Mouse (Mus musculus) neural tube, embryonic 14.5 days (tissue): ENCODE measurements around the gene Smarca5. TPM values are rescaled to one million over a fixed set of nuclear protein-coding genes. Genes with fewer than 3 reads are reported as not detected.
A peak's percentile ranks its signal among the peaks of the same experiment; 100 is the strongest.

ENCODE experiments used
- ATAC-seq: fragments of 200-750 bp; cut with Nextera tagmentation; 2 replicates; pipeline ENCODE4 v1.8.0; 2017; ENCODE audit warnings: low read depth, mild to moderate bottlenecking, moderate TSS enrichment, moderate library complexity
- H3K27ac ChIP-seq: fragments of 300-500 bp; sonication (generic); 2 replicates; pipeline ENCODE4 v1.5.1; 2014; ENCODE audit warnings: low read depth, mild to moderate bottlenecking, control low read depth, low read length, moderate library complexity, mixed read lengths
- H3K27me3 ChIP-seq: fragments of 300-500 bp; sonication (generic); 2 replicates; pipeline ENCODE4 v1.6.1; 2014; ENCODE audit warnings: low read length; ENCODE audit not compliant: control insufficient read depth, insufficient read depth
- H3K36me3 ChIP-seq: fragments of 300-500 bp; sonication (generic); 2 replicates; pipeline ENCODE4 v1.6.1; 2014; ENCODE audit warnings: low read length, mixed read lengths; ENCODE audit not compliant: control insufficient read depth, insufficient read depth
- H3K4me1 ChIP-seq: fragments of 300-500 bp; sonication (generic); 2 replicates; pipeline ENCODE4 v1.6.1; 2014; ENCODE audit warnings: low read length; ENCODE audit not compliant: control insufficient read depth, insufficient read depth
- H3K4me2 ChIP-seq: fragments of 300-500 bp; sonication (generic); 2 replicates; pipeline ENCODE4 v1.6.1; 2014; ENCODE audit warnings: mild to moderate bottlenecking, low read depth, low read length, control low read depth
- H3K4me3 ChIP-seq: fragments of 300-500 bp; sonication (generic); 2 replicates; pipeline ENCODE4 v1.5.1; 2014; ENCODE audit warnings: low read depth, low read length, control low read depth, mixed read lengths
- H3K9ac ChIP-seq: fragments of 300-500 bp; sonication (generic); replicated peaks from 2 replicates; pipeline ENCODE4 v1.6.1; 2014; ENCODE audit warnings: low read depth, mild to moderate bottlenecking, control low read depth, low read length, mixed read lengths
- H3K9me3 ChIP-seq: fragments of 300-500 bp; sonication (generic); 2 replicates; pipeline ENCODE4 v1.6.1; 2016; ENCODE audit warnings: low read length; ENCODE audit not compliant: control insufficient read depth
- WGBS: fragments of 180-500 bp; shearing (Covaris S2); extraction: QIAGEN DNeasy Blood & Tissue Kit; methylation state at CpG from one replicate; pipeline ENCODE4 v1.1.7; 2014; 5-methylcytosine and 5-hydroxymethylcytosine counted together
- polyA plus RNA-seq: library from polyadenylated mRNA; unstranded; fragments of >200 nt; fragmentation: Nextera tagmentation; extraction: Ambion mirVana; gene quantifications from 2 replicates; pipeline ENCODE4 v1.2.1, GENCODE M21; 2014

The Smarca5 gene
- polyA plus RNA-seq, 1 experiment from 2014 or later: 49.2 TPM

DNA sequence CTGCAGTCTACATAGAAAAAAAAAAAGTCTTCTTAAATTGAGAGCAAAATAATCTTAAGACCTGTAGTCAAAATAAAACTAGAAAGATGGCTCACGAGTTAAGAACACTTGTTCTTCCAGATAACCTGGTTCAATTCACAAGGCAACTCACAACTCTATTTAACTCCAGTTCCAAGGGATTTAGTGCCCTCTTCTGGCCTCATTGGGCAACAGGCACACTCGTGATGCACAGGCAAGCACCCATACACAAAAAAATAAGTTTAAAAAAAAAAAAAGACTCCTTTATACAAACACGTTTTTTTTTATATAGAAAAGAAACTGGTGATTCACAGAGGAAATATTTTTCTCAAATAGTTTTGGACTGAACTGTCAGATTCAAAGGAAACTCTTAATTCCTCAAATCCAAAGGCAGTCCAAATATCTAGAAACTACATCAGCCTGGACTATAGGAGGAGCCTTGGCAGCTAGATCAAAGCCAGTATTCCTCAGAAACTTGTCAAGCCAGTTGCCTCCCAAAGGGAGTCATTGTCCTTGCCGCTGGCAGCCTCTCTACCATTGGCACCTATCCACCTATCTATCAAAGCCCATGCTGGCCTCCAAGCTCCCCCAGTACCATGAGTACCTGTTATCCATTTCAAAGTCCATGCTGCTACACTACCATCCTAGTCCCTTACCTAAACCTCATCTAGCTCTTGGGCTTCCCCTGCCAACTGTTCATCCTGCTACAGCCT, 28.5 kb downstream of the Smarca5 start:
- Histone ChIP-seq H3K4me1 (no peaks in the 10 kb centered on the region), H3K4me3 (no peak overlapping the region), H3K9ac (no peak overlapping the region), H3K9me3 (no peaks in the 10 kb centered on the region), H3K27ac (no peak overlapping the region), H3K27me3 (no peaks in the 10 kb centered on the region), H3K4me2 (no peak overlapping the region), H3K36me3 (peaks cover 42% of the 10 kb centered on the region)
- WGBS: 84% methylated on average over 4 of the region's 4 CpGs
- ATAC-seq: no peak

DNA sequence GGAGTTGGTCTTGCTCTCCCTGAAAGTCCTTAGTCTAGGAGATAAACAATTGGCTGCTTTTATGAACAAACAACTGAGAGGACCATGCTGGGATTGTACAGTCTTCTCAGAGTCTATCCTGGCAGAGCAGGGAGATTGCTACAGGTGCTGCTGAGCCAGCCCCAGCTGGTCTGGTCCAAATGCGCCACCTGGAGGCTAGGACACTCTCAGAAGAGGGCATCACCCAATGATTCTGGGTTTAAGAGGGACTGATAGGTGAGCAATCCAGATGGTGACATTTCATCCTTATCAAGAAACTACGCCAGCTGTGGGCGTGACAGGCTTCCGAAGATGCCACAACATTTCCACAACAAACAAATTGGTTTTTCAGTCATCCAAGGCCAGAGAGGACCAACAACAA, 51.2 kb downstream of the Smarca5 start:
- 53% methylated on average over 4 of the region's 4 CpGs for WGBS
- Histone ChIP-seq H3K27ac (no peak overlapping the region), H3K9ac (no peak overlapping the region), H3K36me3 (no peaks in the 10 kb centered on the region), H3K4me3 (no peak overlapping the region), H3K4me1 (no peaks in the 10 kb centered on the region), H3K9me3 (no peaks in the 10 kb centered on the region), H3K4me2 (no peak overlapping the region), H3K27me3 (no peaks in the 10 kb centered on the region)
- peak; percentile 85 for ATAC-seq

DNA sequence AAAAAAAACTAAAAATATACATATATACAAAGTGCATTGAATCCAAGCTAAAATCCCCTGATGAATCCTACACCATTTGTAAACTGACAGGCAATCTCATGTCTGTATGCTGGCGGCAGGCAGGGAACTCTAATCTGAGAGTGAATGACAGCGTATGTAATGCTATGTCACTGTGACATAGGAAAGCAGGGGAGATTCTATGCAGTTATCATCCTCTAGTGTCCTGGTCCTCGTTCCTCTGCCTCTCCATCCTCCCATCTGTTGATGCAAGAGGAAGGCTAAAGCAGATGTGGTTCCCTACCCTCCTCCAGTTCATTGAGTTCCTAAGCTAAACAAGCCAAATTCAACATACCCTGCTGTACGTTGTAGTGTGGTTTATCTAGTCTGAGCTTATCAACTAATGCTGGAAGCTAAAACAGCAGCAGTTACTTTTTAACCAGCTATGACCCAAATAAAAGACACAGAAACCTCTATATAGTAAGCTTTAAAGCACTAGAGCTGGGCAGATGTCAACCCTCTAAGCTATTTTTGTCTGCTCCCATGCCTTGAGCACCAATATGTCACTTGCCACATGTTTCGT, 55.5 kb downstream of the Smarca5 start:
- 84% methylated on average over 5 of the region's 5 CpGs for WGBS
- Histone ChIP-seq H3K4me2 (no peak overlapping the region), H3K4me1 (no peaks in the 10 kb centered on the region), H3K9ac (no peak overlapping the region), H3K36me3 (no peaks in the 10 kb centered on the region), H3K9me3 (no peaks in the 10 kb centered on the region), H3K27me3 (no peaks in the 10 kb centered on the region), H3K4me3 (no peak overlapping the region), H3K27ac (no peak overlapping the region)
- ATAC-seq: no peak

DNA sequence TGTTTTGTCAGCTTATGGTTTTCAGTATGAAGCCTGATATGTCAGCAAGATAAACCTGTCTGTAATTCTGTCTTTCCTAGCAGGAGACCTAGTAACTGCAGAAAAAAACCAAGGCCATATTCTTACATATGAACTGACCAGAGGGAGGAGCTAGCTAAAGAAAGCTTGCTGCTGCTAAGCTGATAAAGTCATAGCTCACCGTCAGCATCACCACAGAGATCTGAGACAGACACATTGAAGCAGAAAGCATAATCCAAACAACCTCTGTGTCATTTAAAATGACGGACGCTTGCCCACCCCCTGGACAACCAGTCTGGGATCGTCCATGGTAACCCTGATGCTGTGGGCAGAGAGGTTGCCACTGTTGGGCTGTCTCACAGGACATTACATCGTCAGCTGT, 56.7 kb downstream of the Smarca5 start:
- WGBS: 83% methylated on average over 5 of the region's 5 CpGs
- Histone ChIP-seq H3K27me3 (no peaks in the 10 kb centered on the region), H3K9ac (no peak overlapping the region), H3K27ac (no peak overlapping the region), H3K4me2 (no peak overlapping the region), H3K4me3 (no peak overlapping the region), H3K4me1 (no peaks in the 10 kb centered on the region), H3K9me3 (no peaks in the 10 kb centered on the region), H3K36me3 (no peaks in the 10 kb centered on the region)
- ATAC-seq: no peak

DNA sequence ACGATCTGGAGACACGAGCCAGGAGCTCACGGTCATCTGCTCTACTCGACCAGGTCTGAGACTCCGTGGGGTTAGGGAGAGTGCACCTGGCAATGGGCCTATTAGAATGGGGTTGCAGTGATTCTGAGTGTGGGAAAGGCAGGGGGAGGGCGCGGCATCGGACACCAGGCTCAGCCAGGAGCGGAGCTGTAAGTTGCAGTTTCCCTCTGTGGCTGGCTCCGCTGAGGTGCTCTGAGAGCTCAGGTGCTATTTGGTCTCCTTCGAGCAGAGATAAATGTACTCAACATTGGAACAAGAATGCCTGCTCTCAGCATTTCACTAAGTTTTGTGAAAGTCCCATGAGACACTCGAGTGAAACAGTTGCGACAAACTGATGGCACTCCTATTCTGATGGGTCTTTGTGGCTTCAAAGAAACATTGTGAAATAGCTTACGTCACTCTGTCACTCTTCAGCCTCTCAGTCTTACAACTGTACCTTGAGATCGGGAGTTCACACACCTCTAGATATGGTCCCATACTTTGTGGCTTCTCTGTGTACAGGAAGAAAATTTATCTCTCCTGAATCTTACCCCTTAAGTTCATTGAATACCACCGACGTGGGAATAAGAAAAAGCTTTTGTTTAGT, 69.9 kb downstream of the Smarca5 start:
- H3K9ac ChIP-seq: no peak overlapping the region
- no peaks in the 10 kb centered on the region for H3K27me3 ChIP-seq
- H3K9me3 ChIP-seq: no peaks in the 10 kb centered on the region
- H3K27ac ChIP-seq: no peak overlapping the region
- 81% methylated on average over 17 of the region's 17 CpGs for WGBS
- no peaks in the 10 kb centered on the region for H3K4me1 ChIP-seq
- ATAC-seq: no peak
- H3K4me2 ChIP-seq: no peak overlapping the region
- H3K36me3 ChIP-seq: no peaks in the 10 kb centered on the region
- no peak overlapping the region for H3K4me3 ChIP-seq

DNA sequence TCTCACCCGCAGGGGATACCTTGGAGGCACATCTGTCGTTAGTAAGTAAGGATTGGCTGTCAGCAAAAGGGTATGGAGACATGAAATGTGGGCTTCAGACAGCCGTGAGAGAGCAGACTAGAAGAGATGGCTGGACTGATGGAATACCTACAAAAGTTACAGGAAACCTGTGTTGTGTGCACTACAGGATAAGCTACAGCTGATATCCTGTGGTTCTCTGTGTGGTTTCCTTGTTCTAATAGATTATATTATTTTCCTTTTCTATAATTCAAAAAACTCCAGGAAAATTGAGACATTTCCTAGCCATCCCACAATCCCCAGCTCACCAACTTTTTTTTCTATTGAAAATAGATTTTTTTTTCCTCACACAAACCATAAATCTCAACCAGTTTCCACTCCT, 75.8 kb downstream of the Smarca5 start:
- H3K9ac ChIP-seq: no peak overlapping the region
- no peak overlapping the region for H3K4me2 ChIP-seq
- ATAC-seq: no peak
- no peak overlapping the region for H3K4me3 ChIP-seq
- no peak overlapping the region for H3K27ac ChIP-seq
- 73% methylated on average over 3 of the region's 3 CpGs for WGBS
- H3K9me3 ChIP-seq: no peaks in the 10 kb centered on the region
- H3K36me3 ChIP-seq: no peaks in the 10 kb centered on the region
- H3K4me1 ChIP-seq: no peaks in the 10 kb centered on the region
- H3K27me3 ChIP-seq: no peaks in the 10 kb centered on the region

DNA sequence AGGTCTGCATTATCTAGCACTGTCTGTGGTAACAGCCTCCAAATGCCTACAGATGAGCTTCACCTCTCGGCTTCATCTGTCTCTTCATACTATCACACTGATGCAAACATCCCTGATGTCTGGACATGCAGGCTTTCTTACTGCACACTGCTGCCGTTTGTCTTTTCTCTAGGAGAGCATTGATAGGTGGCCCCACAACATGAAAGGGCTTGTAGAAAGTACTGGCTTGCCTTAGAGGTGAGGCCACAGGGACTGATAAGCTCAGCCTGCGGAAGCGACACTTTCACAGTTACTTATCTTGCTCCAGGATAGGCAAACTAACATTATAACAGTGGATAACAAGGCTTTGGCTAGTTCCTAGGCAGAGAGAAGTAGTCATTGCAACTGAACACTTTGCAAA, 78.2 kb downstream of the Smarca5 start:
- Histone ChIP-seq H3K4me1 (no peaks in the 10 kb centered on the region), H3K4me2 (no peak overlapping the region), H3K27me3 (no peaks in the 10 kb centered on the region), H3K4me3 (no peak overlapping the region), H3K27ac (no peak overlapping the region), H3K36me3 (no peaks in the 10 kb centered on the region), H3K9me3 (no peaks in the 10 kb centered on the region), H3K9ac (no peak overlapping the region)
- WGBS: 93% methylated on average over 4 of the region's 4 CpGs
- ATAC-seq: no peak

DNA sequence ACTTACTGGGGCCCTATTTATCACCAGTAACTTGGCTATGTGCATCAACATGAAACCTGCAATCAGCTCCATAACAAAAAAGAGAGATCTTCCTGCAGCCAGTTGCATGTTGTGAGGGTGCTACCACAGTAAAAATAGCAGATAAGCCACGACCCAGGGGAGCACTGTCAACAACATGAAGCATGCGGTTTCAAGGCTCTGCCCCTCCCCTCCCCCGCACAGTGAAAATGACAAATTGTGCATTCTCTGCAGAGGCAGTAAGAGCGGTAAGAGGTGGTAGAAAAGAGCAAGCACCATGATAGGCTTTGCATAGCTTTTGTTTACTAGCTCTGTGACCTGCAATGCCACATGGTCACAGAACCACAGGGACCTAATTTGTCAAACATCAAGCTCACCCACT, 81.7 kb downstream of the Smarca5 start:
- no peak overlapping the region for H3K9ac ChIP-seq
- no peak overlapping the region for H3K27ac ChIP-seq
- no peaks in the 10 kb centered on the region for H3K4me1 ChIP-seq
- WGBS: 39% methylated on average over 4 of the region's 4 CpGs
- H3K36me3 ChIP-seq: no peaks in the 10 kb centered on the region
- H3K4me2 ChIP-seq: no peak overlapping the region
- H3K4me3 ChIP-seq: no peak overlapping the region
- ATAC-seq: no peak
- H3K9me3 ChIP-seq: no peaks in the 10 kb centered on the region
- no peaks in the 10 kb centered on the region for H3K27me3 ChIP-seq
